Mouse (Mus musculus) forebrain, embryonic 13.5 days (tissue): ENCODE results near the gene Cadm1. TPM values are rescaled to one million over a fixed set of nuclear protein-coding genes. Genes with fewer than 3 reads are reported as not detected.

Experiments used
- ATAC-seq: fragments of 200-750 bp; cut with Nextera tagmentation; 2 replicates; pipeline ENCODE4 v1.8.0; 2017
- H3K27ac ChIP-seq: fragments of 300-500 bp; sonication (generic); 2 replicates; pipeline ENCODE4 v1.5.1; 2015; ENCODE audit warnings: inconsistent platforms, mild to moderate bottlenecking, moderate library complexity
- H3K27me3 ChIP-seq: fragments of 300-500 bp; sonication (generic); 2 replicates; pipeline ENCODE4 v1.6.1; 2015; ENCODE audit warnings: mild to moderate bottlenecking, inconsistent platforms
- H3K36me3 ChIP-seq: fragments of 300-500 bp; sonication (generic); 2 replicates; pipeline ENCODE4 v1.6.1; 2015; ENCODE audit warnings: mild to moderate bottlenecking, inconsistent platforms; ENCODE audit not compliant: poor library complexity, severe bottlenecking
- H3K4me1 ChIP-seq: fragments of 300-500 bp; sonication (generic); 2 replicates; pipeline ENCODE4 v1.6.1; 2015; ENCODE audit warnings: inconsistent platforms
- H3K4me2 ChIP-seq: fragments of 300-500 bp; sonication (generic); 2 replicates; pipeline ENCODE4 v1.6.1; 2015; ENCODE audit warnings: inconsistent platforms, mild to moderate bottlenecking, moderate library complexity
- H3K4me3 ChIP-seq: fragments of 300-500 bp; sonication (generic); 2 replicates; pipeline ENCODE4 v1.5.1; 2015; ENCODE audit warnings: mild to moderate bottlenecking, inconsistent platforms
- H3K9ac ChIP-seq: fragments of 300-500 bp; sonication (generic); 2 replicates; pipeline ENCODE4 v1.6.1; 2015; ENCODE audit warnings: mild to moderate bottlenecking, inconsistent platforms
- H3K9me3 ChIP-seq: fragments of 300-500 bp; sonication (generic); replicated peaks from 2 replicates; pipeline ENCODE4 v1.6.1; 2016; ENCODE audit warnings: inconsistent platforms
- WGBS: fragments of 180-500 bp; shearing (Covaris S2); methylation state at CpG from one replicate; pipeline ENCODE4 v1.1.7; 2015; 5-methylcytosine and 5-hydroxymethylcytosine counted together
- polyA plus RNA-seq: library from polyadenylated mRNA; unstranded; fragments of >200 nt; fragmentation: Nextera tagmentation; extraction: Ambion mirVana; gene quantifications from 2 replicates; pipeline ENCODE4 v1.2.1, GENCODE M21; 2015

The Cadm1 gene
- polyA plus RNA-seq, 1 experiment from 2014 or later = 140 TPM

GRCm38 (mm10) chr9:47583241-47583640, 53.3 kb downstream of the Cadm1 start:
- Histone ChIP-seq H3K9me3 (no peaks in the 10 kb centered on the region), H3K27me3 (no peaks in the 10 kb centered on the region), H3K4me2 (no peak overlapping the region), H3K27ac (no peak overlapping the region), H3K9ac (no peak overlapping the region), H3K4me3 (no peak overlapping the region), H3K4me1 (peaks cover 43% of the 10 kb centered on the region), H3K36me3 (0 out of 2 replicates have a peak, but pooled peaks cover 3% of the 10 kb centered on the region)
- ATAC-seq = no peak
- WGBS = 92% methylated on average over 4 of the region's 4 CpGs

GRCm38 (mm10) chr9:47586176-47586575, 56.2 kb downstream of the Cadm1 start:
- 22% methylated on average over 5 of the region's 5 CpGs for WGBS
- Histone ChIP-seq H3K27me3 (no peaks in the 10 kb centered on the region), H3K27ac (0 out of 2 replicates have a peak overlapping the region, but pooled peaks have one; percentile 22), H3K9ac (no peak overlapping the region), H3K36me3 (no peaks in the 10 kb centered on the region), H3K4me3 (no peak overlapping the region), H3K4me2 (peak overlapping the region; percentile 22), H3K4me1 (peaks cover 57% of the 10 kb centered on the region), H3K9me3 (no peaks in the 10 kb centered on the region)
- ATAC-seq = no peak

- peak; percentile 30; the same call in 1 of the 2 replicates for ATAC-seq
- WGBS = 59% methylated on average over 8 of the region's 8 CpGs
- H3K4me2 ChIP-seq = no peak overlapping the region
- H3K27me3 ChIP-seq = no peaks in the 10 kb centered on the region
- H3K4me3 ChIP-seq = no peak overlapping the region
- no peaks in the 10 kb centered on the region for H3K9me3 ChIP-seq
- peaks cover 57% of the 10 kb centered on the region for H3K4me1 ChIP-seq
- H3K36me3 ChIP-seq = no peaks in the 10 kb centered on the region
- H3K9ac ChIP-seq = no peak overlapping the region
- H3K27ac ChIP-seq = 0 out of 2 replicates have a peak overlapping the region, but pooled peaks have one; percentile 3
Observed at GRCm38 (mm10) chr9:47586839-47587238, 56.9 kb downstream of the Cadm1 start.

GRCm38 (mm10) chr9:47587577-47588194, 57.7 kb downstream of the Cadm1 start:
- Histone ChIP-seq H3K27ac (0 out of 2 replicates have a peak overlapping the region, but pooled peaks have one; percentile 44), H3K4me1 (peaks cover 57% of the 10 kb centered on the region), H3K36me3 (no peaks in the 10 kb centered on the region), H3K9ac (no peak overlapping the region), H3K27me3 (no peaks in the 10 kb centered on the region), H3K4me2 (0 out of 2 replicates have a peak overlapping the region, but pooled peaks have one; percentile 9), H3K4me3 (no peak overlapping the region), H3K9me3 (no peaks in the 10 kb centered on the region)
- WGBS = 36% methylated on average over 7 of the region's 7 CpGs
- ATAC-seq = no peak

GRCm38 (mm10) chr9:47589832-47590231, 59.9 kb downstream of the Cadm1 start:
- ATAC-seq = no peak
- H3K4me2 ChIP-seq = no peak overlapping the region
- WGBS = 66% methylated on average over 5 of the region's 5 CpGs

GRCm38 (mm10) chr9:47601541-47601940, 71.6 kb downstream of the Cadm1 start:
- ATAC-seq = no peak
- no peak overlapping the region for H3K9ac ChIP-seq
- H3K9me3 ChIP-seq = no peaks in the 10 kb centered on the region
- no peak overlapping the region for H3K4me2 ChIP-seq
- H3K4me3 ChIP-seq = no peak overlapping the region
- H3K27me3 ChIP-seq = no peaks in the 10 kb centered on the region
- WGBS = 69% methylated on average over 11 of the region's 11 CpGs
- no peaks in the 10 kb centered on the region for H3K36me3 ChIP-seq
- H3K27ac ChIP-seq = no peak overlapping the region
- peaks cover 29% of the 10 kb centered on the region for H3K4me1 ChIP-seq

More at GRCm38 (mm10) chr9:47589832-47590231, 59.9 kb downstream of the Cadm1 start:
- Histone ChIP-seq H3K9me3 (no peaks in the 10 kb centered on the region), H3K36me3 (no peaks in the 10 kb centered on the region), H3K9ac (no peak overlapping the region), H3K4me1 (peaks cover 54% of the 10 kb centered on the region), H3K27ac (no peak overlapping the region), H3K4me3 (no peak overlapping the region), H3K27me3 (no peaks in the 10 kb centered on the region)

- Histone ChIP-seq H3K4me3 (no peak overlapping the region), H3K9me3 (no peaks in the 10 kb centered on the region), H3K4me2 (no peak overlapping the region), H3K9ac (no peak overlapping the region), H3K36me3 (no peaks in the 10 kb centered on the region), H3K27me3 (no peaks in the 10 kb centered on the region), H3K27ac (no peak overlapping the region), H3K4me1 (peaks cover 25% of the 10 kb centered on the region)
- ATAC-seq = no peak
- 25% methylated on average over 4 of the region's 4 CpGs for WGBS
Observed at GRCm38 (mm10) chr9:47603971-47604370, 74.0 kb downstream of the Cadm1 start.

- H3K9me3 ChIP-seq = no peaks in the 10 kb centered on the region
- no peaks in the 10 kb centered on the region for H3K27me3 ChIP-seq
- peak overlapping the region; percentile 54; the same call in 1 of the 2 replicates for H3K27ac ChIP-seq
- WGBS = 77% methylated on average over 5 of the region's 5 CpGs
- no peak for ATAC-seq
- no peak overlapping the region for H3K9ac ChIP-seq
- H3K4me2 ChIP-seq = no peak overlapping the region
- H3K36me3 ChIP-seq = no peaks in the 10 kb centered on the region
- peaks cover 42% of the 10 kb centered on the region for H3K4me1 ChIP-seq
- H3K4me3 ChIP-seq = no peak overlapping the region
Observed at GRCm38 (mm10) chr9:47605628-47606027, 75.7 kb downstream of the Cadm1 start.

- Histone ChIP-seq H3K9ac (no peak overlapping the region), H3K27me3 (no peaks in the 10 kb centered on the region), H3K4me2 (no peak overlapping the region), H3K9me3 (no peaks in the 10 kb centered on the region), H3K4me3 (no peak overlapping the region), H3K36me3 (no peaks in the 10 kb centered on the region), H3K4me1 (peaks cover 52% of the 10 kb centered on the region), H3K27ac (no peak overlapping the region; the same call in 1 of the 2 replicates)
- WGBS = 81% methylated on average over 7 of the region's 7 CpGs
- ATAC-seq = no peak
Observed at GRCm38 (mm10) chr9:47608441-47608840, 78.5 kb downstream of the Cadm1 start.

- Histone ChIP-seq H3K36me3 (no peaks in the 10 kb centered on the region), H3K9me3 (no peaks in the 10 kb centered on the region), H3K9ac (no peak overlapping the region), H3K27ac (peak overlapping the region; percentile 25), H3K4me2 (no peak overlapping the region), H3K27me3 (no peaks in the 10 kb centered on the region), H3K4me3 (no peak overlapping the region), H3K4me1 (peaks cover 47% of the 10 kb centered on the region)
- 47% methylated on average over 6 of the region's 6 CpGs for WGBS
- no peak for ATAC-seq
Observed at GRCm38 (mm10) chr9:47608921-47609320, 78.9 kb downstream of the Cadm1 start.

- no peak overlapping the region for H3K4me2 ChIP-seq
- no peaks in the 10 kb centered on the region for H3K36me3 ChIP-seq
- no peaks in the 10 kb centered on the region for H3K9me3 ChIP-seq
- H3K9ac ChIP-seq = no peak overlapping the region
- H3K27ac ChIP-seq = no peak overlapping the region
- no peaks in the 10 kb centered on the region for H3K27me3 ChIP-seq
- H3K4me3 ChIP-seq = no peak overlapping the region
- H3K4me1 ChIP-seq = peaks cover 46% of the 10 kb centered on the region
- WGBS = 36% methylated on average over 4 of the region's 4 CpGs
- no peak for ATAC-seq
Observed at GRCm38 (mm10) chr9:47609443-47609842, 79.5 kb downstream of the Cadm1 start.

- H3K9ac ChIP-seq = no peak overlapping the region
- no peaks in the 10 kb centered on the region for H3K36me3 ChIP-seq
- peaks cover 54% of the 10 kb centered on the region for H3K4me1 ChIP-seq
- no peak for ATAC-seq
- H3K27me3 ChIP-seq = no peaks in the 10 kb centered on the region
- H3K27ac ChIP-seq = no peak overlapping the region
- H3K4me3 ChIP-seq = no peak overlapping the region
- H3K9me3 ChIP-seq = no peaks in the 10 kb centered on the region
- H3K4me2 ChIP-seq = no peak overlapping the region
- 76% methylated on average over 11 of the region's 11 CpGs for WGBS
Observed at GRCm38 (mm10) chr9:47610316-47610715, 80.3 kb downstream of the Cadm1 start.
